Mouse (Mus musculus) gastrocnemius, adult 2 months (tissue): ENCODE results near the gene Pfn2. TPM values are rescaled to one million over a fixed set of nuclear protein-coding genes. Genes with fewer than 3 reads are reported as not detected.
"Not testable (repeated sequence)": the region's sequence is repeated elsewhere in the genome, so short reads cannot be mapped to it uniquely, and the experiment has no call there.

Experiments
- DNase-seq: peaks from one replicate; pipeline ENCODE4 v3.0.0; 2022
- H3K27ac ChIP-seq: fragments of 200-600 bp; 2 replicates; pipeline ENCODE4 v1.8.1; 2022; ENCODE audit warnings: mild to moderate bottlenecking
- H3K4me3 ChIP-seq: fragments of 200-600 bp; 2 replicates; pipeline ENCODE4 v1.8.1; 2022; ENCODE audit warnings: mild to moderate bottlenecking, moderate library complexity
- CTCF ChIP-seq: fragments of 200-600 bp; IDR thresholded peaks from 2 replicates; pipeline ENCODE4 v1.8.1; 2022; ENCODE audit warnings: antibody characterized with exemption, mild to moderate bottlenecking, moderate library complexity
- intact Hi-C: fragments of 180-260 bp; cut with DNase I; formaldehyde crosslinking; loops from one replicate; pipeline ENCODE4 v1.15.1; 2025
- long read RNA-seq, 2 experiments: library from polyadenylated mRNA; stranded (forward); transcript quantifications; one replicate each; pipeline ENCODE4 v2.0.0; 2021
- total RNA-seq, 2 experiments: library from RNA; stranded (reverse); gene quantifications; 2 replicates each; pipeline ENCODE4 v1.2.3; 2021

The Pfn2 gene
- 100 to 1,000 TPM; 168 to 189 TPM for total RNA-seq
- long read RNA-seq, experiment 1, transcript Pfn2-202 (3 exons, 1,879 nt), result minor isoform, 32 of 251 reads
- long read RNA-seq, experiment 1, transcript Pfn2-201 (3 exons, 2,342 nt), result major isoform, 183 of 251 reads
- long read RNA-seq, experiment 1, partial matches to known transcripts, result 1 of 251 reads
- long read RNA-seq, experiment 1, other reads (novel, unspliced or antisense), result 28 of 251 reads
- long read RNA-seq, experiment 2, transcript Pfn2-201 (3 exons, 2,342 nt), result major isoform, 196 of 249 reads
- long read RNA-seq, experiment 2, transcript Pfn2-202 (3 exons, 1,879 nt), result minor isoform, 21 of 249 reads
- long read RNA-seq, experiment 2, transcript Pfn2-204 (3 exons, 810 nt), result minor isoform, 11 of 249 reads
- long read RNA-seq, experiment 2, partial matches to known transcripts, result 1 of 249 reads
- long read RNA-seq, experiment 2, other reads (novel, unspliced or antisense), result 18 of 249 reads

GRCm38 (mm10) chr3:57847760-57848185, at the start of gene Pfn2:
Gene Pfn2, minus strand, starts transcription at chr3:57848079.
- Histone ChIP-seq H3K27ac (peak within 1 kb of the TSS; percentile 96), H3K4me3 (peak within 1 kb of the TSS; percentile 95)
- no peak for TF ChIP-seq CTCF
- peak; percentile 86 for DNase-seq
- intact Hi-C loops, result loop anchor here (1.0 to 10.0 kb wide), 4 partner anchors 73 to 567 kb away; partner anchors contain the start of gene Tsc22d2

GRCm38 (mm10) chr3:57882945-57883344, 35.1 kb upstream of the Pfn2 start:
- DNase-seq, result no peak
- TF ChIP-seq CTCF, result no peak
- Histone ChIP-seq H3K4me3 (no peak overlapping the region), H3K27ac (no peak overlapping the region)
- intact Hi-C loops, result no loop called here

GRCm38 (mm10) chr3:57846912-57847759, 743 bp downstream of the Pfn2 start:
- peak; percentile 85 for DNase-seq
- TF ChIP-seq CTCF, result no peak
- peak overlapping the region; percentile 96 for H3K27ac ChIP-seq
- intact Hi-C loops, result loop anchor here (1.0 to 10.0 kb wide), 5 partner anchors 74 to 568 kb away; partner anchors contain the start of gene Tsc22d2
- H3K4me3 ChIP-seq, result peak overlapping the region; percentile 95

- peak overlapping the region; percentile 95 for H3K4me3 ChIP-seq
- H3K27ac ChIP-seq, result peak overlapping the region; percentile 96
- no peak for TF ChIP-seq CTCF
- intact Hi-C loops, result loop anchor here (1.0 to 10.0 kb wide), 4 partner anchors 74 to 568 kb away; partner anchors contain the start of gene Tsc22d2
- DNase-seq, result no peak
These were observed 1.3 kb downstream of the Pfn2 start for GRCm38 (mm10) chr3:57846662-57846911.

GRCm38 (mm10) chr3:57845786-57846661, 1.9 kb downstream of the Pfn2 start:
- peak; percentile 22; the same call in 1 of the 2 replicates for TF ChIP-seq CTCF
- Histone ChIP-seq H3K27ac (peak overlapping the region; percentile 96), H3K4me3 (peak overlapping the region; percentile 95)
- DNase-seq, result no peak
- intact Hi-C loops, result loop anchor here (1.0 to 10.0 kb wide), 4 partner anchors 75 to 569 kb away; partner anchors contain the start of gene Tsc22d2

- peak overlapping the region; percentile 96 for H3K27ac ChIP-seq
- no peak for DNase-seq
- peak; percentile 82 for TF ChIP-seq CTCF
- H3K4me3 ChIP-seq, result peak overlapping the region; percentile 95
- intact Hi-C loops, result loop anchor here (1.0 to 10.0 kb wide), 2 partner anchors 279 to 571 kb away; partner anchors contain the start of gene Tsc22d2
These were observed 4.1 kb downstream of the Pfn2 start for GRCm38 (mm10) chr3:57843775-57844174.

- TF ChIP-seq CTCF, result no peak
- DNase-seq, result no peak
- H3K27ac ChIP-seq, result no peak overlapping the region
- intact Hi-C loops, result no loop called here
- no peak overlapping the region for H3K4me3 ChIP-seq
These were observed 11.0 kb downstream of the Pfn2 start for GRCm38 (mm10) chr3:57836911-57837310.

- no peak overlapping the region for H3K4me3 ChIP-seq
- TF ChIP-seq CTCF, result no peak
- no peak for DNase-seq
- no peak overlapping the region for H3K27ac ChIP-seq
- intact Hi-C loops, result no loop called here
These were observed 14.3 kb downstream of the Pfn2 start for GRCm38 (mm10) chr3:57833585-57833984.

- no peak overlapping the region for H3K4me3 ChIP-seq
- intact Hi-C loops, result no loop called here
- DNase-seq, result no peak
These were observed 22.0 kb downstream of the Pfn2 start for GRCm38 (mm10) chr3:57825866-57826265.

GRCm38 (mm10) chr3:57815447-57815846, 32.4 kb downstream of the Pfn2 start:
- DNase-seq, result no peak
- TF ChIP-seq CTCF, result peak; percentile 57
- Histone ChIP-seq H3K27ac (peak overlapping the region; percentile 35; the same call in 1 of the 2 replicates), H3K4me3 (no peak overlapping the region)
- intact Hi-C loops, result no loop called here

More at GRCm38 (mm10) chr3:57825866-57826265, 22.0 kb downstream of the Pfn2 start:
- no peak for TF ChIP-seq CTCF
- no peak overlapping the region for H3K27ac ChIP-seq

- DNase-seq, H3K4me3 ChIP-seq, intact Hi-C loops, H3K27ac ChIP-seq: not testable (repeated sequence)
These were observed 52.8 kb downstream of the Pfn2 start for GRCm38 (mm10) chr3:57795071-57795470.

Other genes starting within 250 kb of the Pfn2 start
- 10 to 100 TPM; 10.4 to 12.1 TPM for gene Commd2, start 196.4 kb downstream of the Pfn2 start, total RNA-seq
- not detected for gene Ankub1, start 155.3 kb downstream of the Pfn2 start, total RNA-seq
- 10 to 100 TPM; 34.9 to 35.9 TPM for gene Rnf13, start 112.0 kb downstream of the Pfn2 start, total RNA-seq